19 mouse cellular contexts compared by ENCODE assay signal in genomic region chr7:43333899-43334298, GRCm38 (mm10). TPM values are rescaled to one million over a fixed set of nuclear protein-coding genes. Genes with fewer than 3 reads are reported as not detected.
DNase-seq lines count a peak whose midpoint lies in the region; ATAC-seq and TF ChIP-seq lines count a peak whose summit lies in the region.
"Had no signal": no experiment of that assay in that cellular context is flagged by ENCODE, and none has a peak within 500 bp of the region (broad histone marks: within the 10 kb centered on the region; RNA-seq: fewer than 3 reads in every experiment).

No protein-coding gene starts in this region.

- H3K4me3 ChIP-seq in hindbrain, postnatal 0 days (ENCODE audit: low read length): no peak overlapping the region
- no peak overlapping the region for H3K4me3 ChIP-seq in hindbrain, embryonic 11.5 days (ENCODE audit: low read depth, low read length)
- H3K4me3 ChIP-seq: erythroblast, embryonic 14.5 days; forebrain, embryonic 13.5 days; heart, embryonic 15.5 days; midbrain, embryonic 15.5 days; neural tube, embryonic 15.5 days had no signal

- no peaks in the 10 kb centered on the region for H3K27me3 ChIP-seq in hindbrain, postnatal 0 days (ENCODE audit: insufficient read depth, low read length)
- H3K27me3 ChIP-seq in hindbrain, embryonic 11.5 days (ENCODE audit: control insufficient read depth, insufficient read depth, low read length): no peaks in the 10 kb centered on the region
- H3K27me3 ChIP-seq: forebrain, embryonic 13.5 days; heart, embryonic 15.5 days; midbrain, embryonic 15.5 days; neural tube, embryonic 15.5 days had no signal

- no peaks in the 10 kb centered on the region for H3K4me1 ChIP-seq in hindbrain, postnatal 0 days (ENCODE audit: insufficient read depth, low read length)
- no peaks in the 10 kb centered on the region for H3K4me1 ChIP-seq in hindbrain, embryonic 11.5 days (replicated peaks; ENCODE audit: control insufficient read depth, insufficient read depth, low read length)
- H3K4me1 ChIP-seq: forebrain, embryonic 13.5 days; heart, embryonic 15.5 days; midbrain, embryonic 15.5 days; neural tube, embryonic 15.5 days had no signal

- peak; percentile 62 for ATAC-seq in hindbrain, postnatal 0 days
- ATAC-seq in hindbrain, embryonic 11.5 days (ENCODE audit: low FRiP score): no peak
- ATAC-seq: forebrain, embryonic 13.5 days; lung, postnatal 0 days; midbrain, embryonic 15.5 days had no signal

- no peak for TF ChIP-seq CTCF in hindbrain, postnatal 0 days (IDR thresholded peaks at IDR 0.05; ENCODE audit: low read depth)

- no peaks in the 10 kb centered on the region for H3K36me3 ChIP-seq in hindbrain, postnatal 0 days (ENCODE audit: insufficient read depth, low read length)
- H3K36me3 ChIP-seq in hindbrain, embryonic 11.5 days (ENCODE audit: control insufficient read depth, insufficient read depth, low read length): no peaks in the 10 kb centered on the region
- H3K36me3 ChIP-seq: heart, embryonic 15.5 days; midbrain, embryonic 15.5 days; neural tube, embryonic 15.5 days had no signal

- WGBS in hindbrain, postnatal 0 days: 63% methylated on average over 2 of the region's 2 CpGs
- 68% methylated on average over 2 of the region's 2 CpGs for WGBS in hindbrain, embryonic 11.5 days

- no peak overlapping the region for H3K27ac ChIP-seq in hindbrain, postnatal 0 days
- no peak overlapping the region for H3K27ac ChIP-seq in hindbrain, embryonic 11.5 days (ENCODE audit: low read depth, low read length)
- H3K27ac ChIP-seq: forebrain, embryonic 13.5 days; heart, embryonic 15.5 days; kidney, postnatal 0 days; macrophage; midbrain, embryonic 15.5 days; neural tube, embryonic 15.5 days had no signal

- peak; percentile 9 to 16 for DNase-seq in cerebellum, postnatal 14 days
- no peak for DNase-seq in cerebellum, adult 9-11 months
- peak; percentile 58 for DNase-seq in hindbrain, postnatal 0 days (ENCODE audit: low spot score)
- DNase-seq in hindbrain, embryonic 11.5 days (ENCODE audit: low spot score): no peak
- peak; percentile 49 for DNase-seq in ZHBTc4 (ENCODE audit: low read depth, low spot score)
- DNase-seq in skeletal muscle tissue, adult 2 months (ENCODE audit: low read depth, low spot score): peak; percentile 89
- no peak for DNase-seq in embryo, embryonic 11 days
- DNase-seq: adrenal gland, adult 8-10 months; thymus, adult 18-20 months; thymus, postnatal 36 days had no signal

- no peak overlapping the region for H3K4me2 ChIP-seq in hindbrain, postnatal 0 days (ENCODE audit: low read depth, low read length)
- H3K4me2 ChIP-seq in hindbrain, embryonic 11.5 days (replicated peaks; ENCODE audit: low read depth, low read length): no peak overlapping the region
- H3K4me2 ChIP-seq: forebrain, embryonic 13.5 days; heart, embryonic 15.5 days; midbrain, embryonic 15.5 days; neural tube, embryonic 15.5 days had no signal

- H3K9ac ChIP-seq in hindbrain, postnatal 0 days (replicated peaks; ENCODE audit: low read length): no peak overlapping the region
- no peak overlapping the region for H3K9ac ChIP-seq in hindbrain, embryonic 11.5 days (ENCODE audit: low read depth, low read length)
- H3K9ac ChIP-seq: forebrain, embryonic 13.5 days; heart, embryonic 15.5 days; midbrain, embryonic 15.5 days; neural tube, embryonic 15.5 days had no signal

- H3K9me3 ChIP-seq in hindbrain, postnatal 0 days (ENCODE audit: low read length): no peaks in the 10 kb centered on the region
- no peaks in the 10 kb centered on the region for H3K9me3 ChIP-seq in hindbrain, embryonic 11.5 days (ENCODE audit: control insufficient read depth, low read length)
- H3K9me3 ChIP-seq: forebrain, embryonic 13.5 days; heart, embryonic 15.5 days; midbrain, embryonic 15.5 days; neural tube, embryonic 15.5 days had no signal

RNA-seq across cellular contexts. Expression of gene Siglecf, which starts 17.2 kb away (rescaled TPM):
- not detected in 2 replicates for total RNA-seq in hindbrain, postnatal 0 days (2014; rRNA removed)
- polyA plus RNA-seq in hindbrain, postnatal 0 days (2015; fragmentation: Nextera tagmentation; extraction: Ambion mirVana): 0.26 and 0.30 TPM in 2 replicates
- 0.36 TPM in 1 of 2 replicates, not detected in the other for polyA plus RNA-seq in hindbrain, embryonic 11.5 days (2014; fragmentation: Nextera tagmentation; extraction: Ambion mirVana)
- total RNA-seq: adrenal gland, adult 8-10 months; heart, postnatal 36 days had no signal
- polyA plus RNA-seq: erythroblast, embryonic 14.5 days; forebrain, embryonic 13.5 days; kidney, postnatal 0 days had no signal

RNA-seq across cellular contexts. Expression of gene Zfp715, which starts 20.8 kb away (rescaled TPM):
- 14.3 and 21.2 TPM in 2 replicates for total RNA-seq in hindbrain, postnatal 0 days (2014; rRNA removed)
- 11.8 and 13.4 TPM in 2 replicates for polyA plus RNA-seq in hindbrain, postnatal 0 days (2015; fragmentation: Nextera tagmentation; extraction: Ambion mirVana)
- polyA plus RNA-seq in hindbrain, embryonic 11.5 days (2014; fragmentation: Nextera tagmentation; extraction: Ambion mirVana): 13.4 and 19.2 TPM in 2 replicates

Comparison
In these comparisons a context has a peak if more than half of its experiments do, and no peak if none do; other contexts are left out.
1. DNase-seq: peak in cerebellum, postnatal 14 days (2 of 2), hindbrain, postnatal 0 days (single experiment), ZHBTc4 (single experiment) and skeletal muscle tissue, adult 2 months (single experiment); none in cerebellum, adult 9-11 months (single experiment), hindbrain, embryonic 11.5 days (single experiment) and embryo, embryonic 11 days (single experiment).